Mouse (Mus musculus) heart, postnatal 10 days (tissue): ENCODE data around the gene Chrne. TPM values are rescaled to one million over a fixed set of nuclear protein-coding genes. Genes with fewer than 3 reads are reported as not detected.

Source experiments
- DNase-seq, 2 experiments: peaks; one replicate each; pipeline ENCODE4 v3.0.0; 2021
- intact Hi-C: fragments of 180-260 bp; cut with DNase I; formaldehyde crosslinking; loops from one replicate; pipeline ENCODE4 v1.15.1; 2025
- total RNA-seq, 2 experiments: library from RNA; stranded (reverse); gene quantifications; 2 replicates each; pipeline ENCODE4 v1.2.3; 2021

Chrne gene
- not detected for total RNA-seq

GRCm38 (mm10) chr11:70619101-70619500, at the start of gene Chrne:
Gene Chrne (minus strand): TSS chr11:70619216.
- intact Hi-C loops = no loop called here

GRCm38 (mm10) chr11:70668335-70668770, 49.3 kb upstream of the Chrne start:
- DNase-seq = no peak
- intact Hi-C loops = no loop called here

More at GRCm38 (mm10) chr11:70619101-70619500, at the start of gene Chrne:
- DNase-seq = no peak

- intact Hi-C loops = loop anchor here (1.0 kb wide), 1 partner anchor 10 kb away; the partner anchor contains the start of gene Eno3
- no peak for DNase-seq
Observed at GRCm38 (mm10) chr11:70667271-70668150, 48.5 kb upstream of the Chrne start.

- intact Hi-C loops = loop anchor here (1.0 kb wide), 1 partner anchor 9 kb away; the partner anchor contains the start of gene Eno3
- no peak for DNase-seq
Observed at GRCm38 (mm10) chr11:70666687-70667086, 47.7 kb upstream of the Chrne start.

- intact Hi-C loops = no loop called here
- no peak for DNase-seq
Observed at GRCm38 (mm10) chr11:70664741-70665140, 45.7 kb upstream of the Chrne start.

GRCm38 (mm10) chr11:70663957-70664356, 44.9 kb upstream of the Chrne start:
- intact Hi-C loops = no loop called here
- DNase-seq = peak; percentile 78 to 81

GRCm38 (mm10) chr11:70663101-70663500, 44.1 kb upstream of the Chrne start:
- DNase-seq = no peak
- intact Hi-C loops = no loop called here

- no peak for DNase-seq
- intact Hi-C loops = no loop called here
Observed at GRCm38 (mm10) chr11:70660571-70660970, 41.6 kb upstream of the Chrne start.

GRCm38 (mm10) chr11:70658942-70659341, 39.9 kb upstream of the Chrne start:
- intact Hi-C loops = no loop called here
- no peak for DNase-seq

GRCm38 (mm10) chr11:70658521-70658920, 39.5 kb upstream of the Chrne start:
- no peak for DNase-seq
- intact Hi-C loops = no loop called here

GRCm38 (mm10) chr11:70657991-70658390, 39.0 kb upstream of the Chrne start:
- intact Hi-C loops = loop anchor here (1.0 kb wide), 1 partner anchor 9 kb away; no protein-coding TSS in a partner anchor
- no peak for DNase-seq

- intact Hi-C loops = loop anchor here (1.0 kb wide), 1 partner anchor 10 kb away; no protein-coding TSS in a partner anchor
- DNase-seq = peak in 1 of 2 experiments; percentile 53
Observed at GRCm38 (mm10) chr11:70657573-70657972, 38.6 kb upstream of the Chrne start.

GRCm38 (mm10) chr11:70656964-70657363, 37.9 kb upstream of the Chrne start, which contains the start of gene Eno3:
Gene Eno3 (plus strand): TSS chr11:70657202.
- DNase-seq = peak; percentile 72 to 81
- intact Hi-C loops = loop anchor here (1.0 kb wide), 1 partner anchor 10 kb away; no protein-coding TSS in a partner anchor

GRCm38 (mm10) chr11:70656456-70656927, 37.5 kb upstream of the Chrne start:
- intact Hi-C loops = no loop called here
- peak; percentile 90 to 92 for DNase-seq

- intact Hi-C loops = no loop called here
- DNase-seq = peak; percentile 82 to 83
Observed at GRCm38 (mm10) chr11:70655571-70656455, 36.8 kb upstream of the Chrne start.

GRCm38 (mm10) chr11:70654923-70655570, 36.0 kb upstream of the Chrne start:
- peak; percentile 90 to 92 for DNase-seq
- intact Hi-C loops = no loop called here

GRCm38 (mm10) chr11:70654198-70654922, 35.3 kb upstream of the Chrne start, which contains the start of gene Pfn1:
Gene Pfn1 (minus strand): TSS chr11:70654644.
- peak; percentile 78 for DNase-seq
- intact Hi-C loops = no loop called here

- intact Hi-C loops = no loop called here
- DNase-seq = peak; percentile 75 to 76
Observed at GRCm38 (mm10) chr11:70653345-70654197, 34.6 kb upstream of the Chrne start.
